Comparison of ENCODE assay signal across 2 mouse cellular contexts in the genomic region with DNA sequence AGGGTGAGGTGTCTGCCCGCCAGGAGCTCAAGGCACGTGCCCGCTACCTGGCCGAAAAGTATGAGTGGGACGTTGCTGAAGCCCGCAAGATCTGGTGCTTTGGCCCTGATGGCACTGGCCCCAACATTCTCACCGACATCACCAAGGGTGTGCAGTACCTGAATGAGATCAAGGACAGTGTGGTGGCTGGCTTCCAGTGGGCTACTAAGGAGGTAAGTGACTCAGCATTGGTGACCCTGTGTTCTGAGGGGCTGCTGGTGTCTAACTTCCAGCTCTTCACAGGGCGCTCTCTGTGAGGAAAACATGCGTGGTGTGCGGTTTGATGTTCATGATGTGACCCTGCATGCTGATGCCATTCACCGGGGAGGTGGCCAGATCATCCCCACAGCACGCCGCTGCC.
TF ChIP-seq lines count a peak whose summit lies in the region.

No protein-coding gene starts in this region.

TF ChIP-seq in MEL, 35 proteins besides CTCF, POLR2A, EP300 and RAD21:
- no peak for TF ChIP-seq MXI1 (IDR thresholded peaks at IDR 0.05; ENCODE audit: low read depth, low read length)
- peak; percentile 72; the same call in 1 of the 2 replicates for TF ChIP-seq POLR2AphosphoS5 (IDR thresholded peaks at IDR 0.05; ENCODE audit: borderline replicate concordance, low read depth, low read length)
TF ChIP-seq in MEL: peak in this region for 1.

TF ChIP-seq in myocyte, 11 proteins besides CTCF, POLR2A, EP300 and RAD21:
- TF ChIP-seq TCF12 (IDR thresholded peaks at IDR 0.05; ENCODE audit: insufficient read depth, poor library complexity, severe bottlenecking) (no peak), MYOD1 (IDR thresholded peaks at IDR 0.05; ENCODE audit: control insufficient read depth in 1 of 3, insufficient read length in 2 of 3, low read depth in 2 of 3) (no peak), POLR2AphosphoS2 (IDR thresholded peaks at IDR 0.05; ENCODE audit: insufficient read length, low read depth) (peak; percentile 11), REST (IDR thresholded peaks at IDR 0.05; ENCODE audit: insufficient read depth, insufficient read length) (no peak), E2F4 (IDR thresholded peaks at IDR 0.05; ENCODE audit: insufficient read depth) (no peak)
TF ChIP-seq in myocyte: peak in this region for 1.
